Mouse (Mus musculus): Measurements from ENCODE around the gene Ankrd52.

The Ankrd52 gene

GRCm38 (mm10) chr10:128401638-128402037, 24.7 kb downstream of the Ankrd52 start:
- no peak for DNase-seq (ENCODE audit: low spot score)

- DNase-seq (ENCODE audit: low spot score), result no peak
Measured at GRCm38 (mm10) chr10:128403931-128404330, 27.0 kb downstream of the Ankrd52 start.

- no peak for DNase-seq (ENCODE audit: low spot score)
Measured at GRCm38 (mm10) chr10:128408591-128409535, 31.9 kb downstream of the Ankrd52 start.

GRCm38 (mm10) chr10:128409692-128410559, 33.0 kb downstream of the Ankrd52 start:
- DNase-seq (ENCODE audit: low spot score), result peak; percentile 90

GRCm38 (mm10) chr10:128410560-128410845, 33.6 kb downstream of the Ankrd52 start:
- no peak for DNase-seq (ENCODE audit: low spot score)

GRCm38 (mm10) chr10:128411211-128412054, 34.5 kb downstream of the Ankrd52 start, which contains the start of the genes Nabp2 and Rnf41:
Gene Nabp2, minus strand, starts transcription at chr10:128411492.
Gene Rnf41, plus strand, starts transcription at chr10:128411657.
- peak; percentile 97 for DNase-seq (ENCODE audit: low spot score)

GRCm38 (mm10) chr10:128412055-128412381, 35.1 kb downstream of the Ankrd52 start:
- DNase-seq (ENCODE audit: low spot score), result no peak

GRCm38 (mm10) chr10:128412558-128412957, 35.6 kb downstream of the Ankrd52 start:
- DNase-seq (ENCODE audit: low spot score), result no peak

- DNase-seq (ENCODE audit: low spot score), result no peak
Measured at GRCm38 (mm10) chr10:128413076-128413475, 36.2 kb downstream of the Ankrd52 start.

- DNase-seq (ENCODE audit: low spot score), result no peak
Measured at GRCm38 (mm10) chr10:128414848-128415247, 37.9 kb downstream of the Ankrd52 start.

- no peak for DNase-seq (ENCODE audit: low spot score)
Measured at GRCm38 (mm10) chr10:128422426-128422825, 45.5 kb downstream of the Ankrd52 start.

- DNase-seq (ENCODE audit: low spot score), result no peak
Measured at GRCm38 (mm10) chr10:128424604-128425003, 47.7 kb downstream of the Ankrd52 start.

GRCm38 (mm10) chr10:128425260-128425659, 48.3 kb downstream of the Ankrd52 start:
- no peak for DNase-seq (ENCODE audit: low spot score)

- DNase-seq (ENCODE audit: low spot score), result no peak
Measured at GRCm38 (mm10) chr10:128429052-128429451, 52.1 kb downstream of the Ankrd52 start.

GRCm38 (mm10) chr10:128429454-128429853, 52.5 kb downstream of the Ankrd52 start:
- DNase-seq (ENCODE audit: low spot score), result no peak

GRCm38 (mm10) chr10:128433417-128433816, 56.5 kb downstream of the Ankrd52 start:
- DNase-seq (ENCODE audit: low spot score), result no peak

GRCm38 (mm10) chr10:128434681-128435080, 57.8 kb downstream of the Ankrd52 start:
- no peak for DNase-seq (ENCODE audit: low spot score)

- peak; percentile 36 for DNase-seq (ENCODE audit: low spot score)
Measured at GRCm38 (mm10) chr10:128435186-128435823, 58.4 kb downstream of the Ankrd52 start.

GRCm38 (mm10) chr10:128435873-128436272, 59.0 kb downstream of the Ankrd52 start:
- no peak for DNase-seq (ENCODE audit: low spot score)

- DNase-seq (ENCODE audit: low spot score), result no peak
Measured at GRCm38 (mm10) chr10:128436376-128436775, 59.5 kb downstream of the Ankrd52 start.

- DNase-seq (ENCODE audit: low spot score), result no peak
Measured at GRCm38 (mm10) chr10:128438675-128439279, 61.9 kb downstream of the Ankrd52 start.

Measured in ovary, postnatal 14 days (tissue).